Mouse (Mus musculus) hindbrain, embryonic 12.5 days (tissue): ENCODE data around the gene Csf1. TPM values are rescaled to one million over a fixed set of nuclear protein-coding genes. Genes with fewer than 3 reads are reported as not detected.

Source experiments
- polyA plus RNA-seq: library from polyadenylated mRNA; unstranded; fragments of >200 nt; fragmentation: Nextera tagmentation; extraction: Ambion mirVana; gene quantifications from 2 replicates; pipeline ENCODE4 v1.2.1, GENCODE M21; 2016

Gene Csf1
- polyA plus RNA-seq, 1 experiment from 2014 or later: 8.8 TPM

Other genes starting within 250 kb of the Csf1 start
- 5.6 and 5.7 TPM in 2 replicates for gene Slc6a17, start 242.5 kb downstream of the Csf1 start, polyA plus RNA-seq
- not detected in 2 replicates for gene Ubl4b, start 205.4 kb downstream of the Csf1 start, polyA plus RNA-seq
- 0.40 and 0.60 TPM in 2 replicates for gene Alx3, start 165.4 kb downstream of the Csf1 start, polyA plus RNA-seq
- gene Gm10961, start 129.1 kb downstream of the Csf1 start, polyA plus RNA-seq: not detected in 2 replicates
- gene Strip1, start 128.8 kb downstream of the Csf1 start, polyA plus RNA-seq: 122 and 126 TPM in 2 replicates
- gene Ahcyl1, start 63.9 kb downstream of the Csf1 start, polyA plus RNA-seq: 133 TPM in 2 replicates
- not detected in 2 replicates for gene Eps8l3, start 116.8 kb upstream of the Csf1 start, polyA plus RNA-seq
- 203 and 230 TPM in 2 replicates for gene Gstm5, start 135.4 kb upstream of the Csf1 start, polyA plus RNA-seq
- gene Gstm7, start 171.3 kb upstream of the Csf1 start, polyA plus RNA-seq: 71.9 and 73.7 TPM in 2 replicates
- gene Gstm6, start 183.3 kb upstream of the Csf1 start, polyA plus RNA-seq: 6.2 and 7.9 TPM in 2 replicates
- not detected in 2 replicates for gene Gstm3, start 208.8 kb upstream of the Csf1 start, polyA plus RNA-seq
- gene Gstm2, start 226.0 kb upstream of the Csf1 start, polyA plus RNA-seq: 23.3 and 23.4 TPM in 2 replicates